Mouse (Mus musculus) embryonic fibroblast, embryonic 13.5 days (primary cell): Measurements from ENCODE around the gene Dmxl2. TPM values are rescaled to one million over a fixed set of nuclear protein-coding genes. Genes with fewer than 3 reads are reported as not detected.

Source experiments
- H3K27ac ChIP-seq: 2 replicates; pipeline ENCODE4 v1.5.1; 2012; ENCODE audit warnings: low read length, control low read depth, inconsistent platforms; ENCODE audit not compliant: insufficient read depth
- H3K4me1 ChIP-seq: 2 replicates; pipeline ENCODE4 v1.6.1; 2011; ENCODE audit warnings: low read length; ENCODE audit not compliant: control insufficient read depth, insufficient read depth
- H3K4me3 ChIP-seq: 2 replicates; pipeline ENCODE4 v1.5.1; 2011; ENCODE audit warnings: mild to moderate bottlenecking, control low read depth, low read length; ENCODE audit not compliant: insufficient read depth
- CTCF ChIP-seq: IDR thresholded peaks from 2 replicates; pipeline ENCODE4 v1.5.1; 2011; ENCODE audit warnings: mild to moderate bottlenecking, control low read depth, low read length, moderate library complexity, borderline replicate concordance; ENCODE audit not compliant: insufficient read depth
- POLR2A ChIP-seq: IDR thresholded peaks from 2 replicates; pipeline ENCODE4 v1.6.1; 2011; ENCODE audit warnings: low read depth, mild to moderate bottlenecking, control low read depth, low read length, moderate library complexity
- polyA plus RNA-seq: library from polyadenylated mRNA; stranded (reverse); fragments of >200 nt; gene quantifications from 2 replicates; pipeline ENCODE4 v1.2.4, GENCODE M21; 2011; ENCODE audit warnings: low read depth; ENCODE audit not compliant: missing spikeins, insufficient read length

Dmxl2 gene
- polyA plus RNA-seq, 1 experiment: 6.4 TPM

DNA sequence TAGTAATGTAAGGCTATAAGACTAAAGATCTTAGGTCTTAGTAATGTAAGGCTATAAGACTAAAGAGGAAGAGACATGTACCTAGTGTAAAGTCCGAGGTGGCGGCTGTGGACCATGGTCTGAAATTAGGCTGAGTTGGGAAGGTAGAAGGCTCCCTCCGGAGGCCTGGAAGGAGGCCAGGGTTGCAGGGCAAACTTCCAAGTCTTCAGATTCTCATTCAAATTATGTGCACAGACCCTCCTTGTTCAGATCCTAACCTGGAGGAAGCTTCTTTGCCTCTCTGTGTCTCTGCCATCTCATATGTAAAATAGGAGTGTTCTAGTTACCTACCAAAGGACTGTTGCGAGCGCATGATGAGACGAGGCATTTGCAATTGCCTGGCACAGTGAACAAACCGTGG lies 34.8 kb upstream of the Dmxl2 start:
- Histone ChIP-seq H3K4me3 (no peak overlapping the region), H3K4me1 (no peaks in the 10 kb centered on the region), H3K27ac (no peak overlapping the region)
- TF ChIP-seq POLR2A (no peak), CTCF (no peak)

DNA sequence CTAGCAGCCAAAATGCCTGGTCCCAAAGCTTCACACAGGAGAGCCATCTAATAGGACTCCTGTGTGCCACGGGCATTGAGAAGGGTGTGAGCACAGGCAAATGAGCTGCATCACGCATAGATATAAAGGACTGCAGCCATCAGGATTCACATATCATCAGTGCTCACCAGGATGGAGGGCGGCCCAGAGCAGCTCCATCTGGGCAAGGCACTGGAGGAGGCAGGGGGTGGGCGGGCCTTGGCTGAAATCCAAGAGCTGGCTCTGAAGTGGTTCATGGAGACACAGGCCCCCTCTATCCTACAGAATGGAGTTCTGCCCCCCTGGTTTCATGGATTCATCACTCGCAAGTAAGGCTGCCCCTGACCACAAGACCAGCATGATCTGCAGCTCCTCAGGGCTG lies 32.5 kb upstream of the Dmxl2 start:
- H3K27ac ChIP-seq: no peak overlapping the region
- no peaks in the 10 kb centered on the region for H3K4me1 ChIP-seq
- H3K4me3 ChIP-seq: no peak overlapping the region
- TF ChIP-seq CTCF (no peak), POLR2A (no peak)

DNA sequence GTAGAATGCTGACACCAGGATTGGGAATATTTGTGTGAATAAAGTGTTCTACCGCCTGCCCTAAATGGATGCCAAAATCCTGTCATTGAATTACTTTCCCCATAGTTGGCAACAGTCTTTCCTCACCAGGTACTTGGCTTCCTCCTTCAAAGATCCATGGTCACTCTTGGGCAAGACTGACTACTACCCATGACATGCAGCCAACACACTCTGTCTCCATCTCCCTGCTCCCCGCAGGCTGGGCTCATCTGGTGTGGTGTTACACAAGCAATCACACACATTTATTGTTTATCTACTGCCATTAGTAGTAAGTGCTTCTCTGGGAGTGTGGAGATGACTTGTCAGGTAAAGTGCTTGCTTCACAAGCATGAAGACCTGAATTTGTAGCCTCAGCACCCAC lies 31.5 kb upstream of the Dmxl2 start:
- Histone ChIP-seq H3K27ac (no peak overlapping the region), H3K4me1 (no peaks in the 10 kb centered on the region), H3K4me3 (no peak overlapping the region)
- TF ChIP-seq CTCF: no peak
- TF ChIP-seq POLR2A: no peak

DNA sequence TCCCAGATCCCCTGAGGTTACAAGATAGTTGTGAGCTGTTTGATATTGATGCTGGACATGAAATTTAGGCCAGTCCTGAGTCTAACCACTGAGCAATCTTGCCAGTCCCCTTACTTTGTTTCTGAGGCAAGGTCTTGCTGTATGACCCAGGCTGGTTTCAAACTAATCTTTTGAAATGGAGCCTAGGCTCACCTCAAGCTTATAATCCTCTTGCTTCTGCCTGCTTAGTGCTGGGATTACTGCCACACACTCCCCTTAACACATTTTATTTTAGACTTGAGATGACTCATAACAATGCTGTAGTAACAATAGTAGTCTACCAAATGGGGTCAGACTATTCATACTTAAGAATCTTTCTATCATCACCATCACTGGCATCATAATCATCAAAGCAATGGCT lies 30.0 kb upstream of the Dmxl2 start:
- H3K4me3 ChIP-seq: no peak overlapping the region
- H3K4me1 ChIP-seq: no peaks in the 10 kb centered on the region
- no peak overlapping the region for H3K27ac ChIP-seq
- no peak for TF ChIP-seq CTCF
- no peak for TF ChIP-seq POLR2A

DNA sequence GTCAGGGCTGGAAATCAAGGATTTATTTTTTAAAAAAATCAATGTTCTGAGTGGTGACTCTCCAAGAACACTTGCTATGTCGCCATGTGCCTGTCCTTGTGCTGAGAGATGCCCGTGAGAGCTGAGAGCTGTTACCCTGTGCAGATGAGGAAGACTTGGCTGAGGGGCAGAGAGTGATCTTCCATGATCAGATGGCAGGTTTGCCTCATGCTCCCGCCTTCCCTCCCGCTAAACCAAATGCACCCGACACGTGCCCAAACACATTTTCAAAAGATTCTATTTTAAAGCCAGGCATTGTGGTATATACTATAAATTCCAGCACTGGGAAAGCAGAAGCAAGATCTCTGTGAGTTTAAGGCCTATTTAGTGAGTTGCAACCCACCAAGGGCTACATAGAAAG lies 29.4 kb upstream of the Dmxl2 start:
- H3K4me3 ChIP-seq: no peak overlapping the region
- no peaks in the 10 kb centered on the region for H3K4me1 ChIP-seq
- no peak overlapping the region for H3K27ac ChIP-seq
- TF ChIP-seq CTCF: no peak
- no peak for TF ChIP-seq POLR2A

DNA sequence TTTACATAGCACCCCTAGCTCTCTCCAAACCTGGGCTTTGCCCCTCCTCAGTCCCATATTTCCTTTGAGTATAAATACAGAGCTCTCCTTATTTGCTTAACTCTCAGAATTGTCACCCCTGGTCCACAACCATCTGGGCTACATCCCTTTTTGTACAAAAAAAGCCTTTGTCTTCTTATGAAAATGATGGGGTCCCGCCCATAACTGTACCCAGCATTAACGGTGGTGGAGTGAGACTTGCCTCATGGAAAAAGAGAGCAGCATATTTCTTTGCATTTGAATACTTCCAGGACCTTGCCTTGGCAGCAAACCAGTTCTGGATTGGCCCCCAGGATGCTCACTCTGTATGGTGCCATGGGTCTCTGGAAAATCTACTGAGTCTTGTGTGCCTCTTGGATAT lies 28.5 kb upstream of the Dmxl2 start:
- H3K27ac ChIP-seq: no peak overlapping the region
- no peak overlapping the region for H3K4me3 ChIP-seq
- TF ChIP-seq CTCF: no peak
- TF ChIP-seq POLR2A: no peak
- H3K4me1 ChIP-seq: no peaks in the 10 kb centered on the region

DNA sequence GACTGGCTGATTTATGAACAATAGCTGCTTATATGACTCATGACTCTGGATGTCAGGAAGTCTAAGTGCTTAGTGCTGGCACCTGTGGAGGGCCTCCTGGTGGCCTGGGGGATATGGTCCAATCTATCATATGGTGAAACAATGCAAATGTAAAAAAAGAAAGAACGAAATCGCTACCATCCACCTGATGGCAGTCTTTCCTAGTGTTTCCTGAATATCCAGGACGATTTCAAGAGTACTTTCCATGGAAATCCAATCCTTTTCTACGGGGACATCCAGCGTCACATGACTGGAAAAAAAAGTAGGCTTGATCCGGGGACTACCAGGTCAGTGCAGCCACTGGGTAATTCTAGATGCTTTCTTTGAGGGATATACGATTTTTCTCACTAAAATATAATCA lies 26.3 kb upstream of the Dmxl2 start:
- Histone ChIP-seq H3K4me1 (no peaks in the 10 kb centered on the region), H3K4me3 (no peak overlapping the region), H3K27ac (no peak overlapping the region)
- no peak for TF ChIP-seq POLR2A
- TF ChIP-seq CTCF: no peak

DNA sequence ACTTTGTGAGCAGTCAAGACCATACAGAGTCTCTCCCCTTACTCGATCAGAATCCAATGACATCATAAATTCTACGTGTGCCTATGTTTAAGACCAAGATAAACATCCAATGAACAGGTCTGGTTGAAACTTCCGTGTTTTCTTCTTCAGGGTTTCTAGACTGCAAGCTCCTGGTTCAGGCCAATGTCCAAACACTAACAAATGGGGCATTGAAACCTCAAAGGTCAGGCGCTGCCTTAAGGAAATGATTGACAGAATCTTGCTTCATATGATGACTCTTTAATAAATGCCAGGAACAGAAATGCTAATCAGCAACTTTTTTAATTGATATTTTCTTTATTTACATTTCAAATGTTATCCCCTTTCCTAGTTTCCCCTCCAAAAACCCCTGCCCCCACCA lies 18.9 kb upstream of the Dmxl2 start:
- H3K4me1 ChIP-seq: no peaks in the 10 kb centered on the region
- no peak overlapping the region for H3K4me3 ChIP-seq
- H3K27ac ChIP-seq: no peak overlapping the region
- TF ChIP-seq CTCF (no peak), POLR2A (no peak)

DNA sequence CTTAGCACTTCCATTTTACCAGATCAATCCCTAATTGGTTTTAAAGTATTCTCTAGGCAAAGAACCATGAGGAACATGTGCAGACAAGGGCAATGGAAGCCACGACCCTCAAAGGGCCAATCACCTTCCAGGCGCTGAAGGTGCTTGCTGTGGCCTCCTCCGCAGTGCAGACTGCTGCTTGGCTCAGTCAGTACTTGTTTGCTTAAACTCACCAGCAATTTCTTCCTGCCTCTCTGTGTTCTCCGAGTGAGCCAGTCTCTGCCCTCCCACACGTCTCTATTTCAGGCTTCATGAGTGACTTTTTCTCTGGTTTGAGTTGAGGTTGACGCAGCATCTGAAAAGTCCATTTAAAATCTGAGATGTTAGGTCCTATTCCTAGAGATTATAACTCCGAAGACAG lies 17.5 kb upstream of the Dmxl2 start:
- H3K27ac ChIP-seq: no peak overlapping the region
- TF ChIP-seq CTCF (no peak), POLR2A (no peak)
- H3K4me3 ChIP-seq: no peak overlapping the region
- H3K4me1 ChIP-seq: no peaks in the 10 kb centered on the region

DNA sequence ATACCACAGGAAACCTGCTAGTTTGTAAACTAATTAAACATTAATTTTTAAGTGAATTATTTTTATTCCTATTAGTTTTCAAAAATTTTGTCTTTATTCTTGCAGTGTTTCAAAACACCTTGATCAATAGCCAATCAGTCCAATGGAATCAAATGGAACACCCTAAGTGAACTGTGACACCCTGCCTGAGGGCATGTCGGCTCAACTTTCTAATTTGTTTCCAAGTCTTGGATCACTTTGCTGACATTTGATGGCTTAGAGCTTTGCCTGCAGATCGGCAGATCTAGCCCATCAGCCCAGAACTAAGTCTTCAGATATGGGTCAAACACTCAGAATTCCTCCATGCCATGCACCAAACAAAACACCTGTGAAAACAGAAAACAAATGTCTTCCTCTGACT lies 14.6 kb upstream of the Dmxl2 start:
- TF ChIP-seq CTCF: no peak
- TF ChIP-seq POLR2A: no peak
- H3K27ac ChIP-seq: no peak overlapping the region
- H3K4me1 ChIP-seq: no peaks in the 10 kb centered on the region
- no peak overlapping the region for H3K4me3 ChIP-seq

DNA sequence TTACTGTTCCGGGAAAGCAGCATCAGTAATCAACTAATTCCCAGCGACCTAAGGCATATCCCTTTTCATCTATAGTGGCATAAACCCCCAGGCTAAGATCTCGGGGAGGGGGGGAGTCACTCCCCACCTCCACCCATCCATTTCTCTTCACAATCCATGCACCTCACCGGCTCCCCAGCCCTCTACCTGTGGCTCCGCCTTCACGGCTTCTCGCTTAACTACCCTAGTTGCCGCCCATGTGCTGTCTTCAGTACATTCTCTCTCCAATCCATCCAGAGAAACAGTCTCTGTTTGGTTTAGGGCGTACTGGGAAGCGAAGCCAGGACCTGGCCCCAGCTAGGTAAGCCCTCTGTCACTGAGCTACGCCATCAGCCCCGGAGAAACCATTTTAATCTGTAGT lies 1.4 kb upstream of the Dmxl2 start:
- TF ChIP-seq CTCF (no peak), POLR2A (no peak)
- Histone ChIP-seq H3K4me1 (no peaks in the 10 kb centered on the region), H3K27ac (no peak overlapping the region), H3K4me3 (no peak overlapping the region)

DNA sequence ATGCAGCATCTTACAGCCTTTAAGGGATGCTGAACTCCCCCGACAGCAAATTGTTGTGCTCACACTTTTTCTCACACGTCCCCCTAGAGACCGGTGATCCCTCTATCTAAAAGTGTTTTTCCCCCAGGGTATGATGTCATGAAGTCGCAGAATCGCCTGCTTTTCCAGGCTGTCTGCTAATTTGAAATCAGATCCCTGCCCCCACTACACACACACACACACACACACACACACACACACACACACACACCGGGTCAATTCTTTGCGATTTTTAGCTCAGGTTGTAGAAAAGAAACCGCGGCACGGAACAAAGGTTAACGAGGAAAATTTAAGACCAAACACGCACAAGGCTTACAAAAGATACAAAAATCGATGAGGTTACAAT lies 677 bp upstream of the Dmxl2 start:
- TF ChIP-seq CTCF (no peak), POLR2A (no peak)
- peak overlapping the region; percentile 38 for H3K4me3 ChIP-seq
- H3K27ac ChIP-seq: no peak overlapping the region

More for the DNA sequence above, 677 bp upstream of the Dmxl2 start:
- no peaks in the 10 kb centered on the region for H3K4me1 ChIP-seq
